Mouse (Mus musculus): ENCODE measurements around the gene Mphosph9.

- TF ChIP-seq POLR2A (IDR thresholded peaks at IDR 0.05; ENCODE audit: borderline replicate concordance, control insufficient read depth, low read depth, low read length) (no peak), CTCF (IDR thresholded peaks at IDR 0.05; ENCODE audit: control insufficient read depth, insufficient read depth, low read length) (no peak)
Observed at GRCm38 (mm10) chr5:124233144-124233465, 94.7 kb downstream of the Mphosph9 start.

Data from bone marrow, adult 2 months (tissue).